Mouse (Mus musculus) ES-Bruce4 (cell line): ENCODE results near the gene Dock10. TPM values are rescaled to one million over a fixed set of nuclear protein-coding genes. Genes with fewer than 3 reads are reported as not detected.

Source experiments
- H3K27ac ChIP-seq: 2 replicates; pipeline ENCODE4 v1.5.1; 2012; ENCODE audit warnings: low read length, inconsistent platforms; ENCODE audit not compliant: insufficient read depth
- H3K27me3 ChIP-seq: 2 replicates; pipeline ENCODE4 v1.6.1; 2012; ENCODE audit warnings: mild to moderate bottlenecking, low read length, inconsistent platforms; ENCODE audit not compliant: control insufficient read depth, poor library complexity, insufficient read depth, severe bottlenecking
- H3K36me3 ChIP-seq: 2 replicates; pipeline ENCODE4 v1.6.1; 2012; ENCODE audit warnings: inconsistent platforms, mild to moderate bottlenecking, low read length, moderate library complexity; ENCODE audit not compliant: control insufficient read depth, poor library complexity, insufficient read depth, severe bottlenecking
- H3K4me1 ChIP-seq: one replicate; pipeline ENCODE4 v1.8.1; 2011; ENCODE audit warnings: low read length; ENCODE audit not compliant: control insufficient read depth, insufficient read depth
- H3K4me3 ChIP-seq: 2 replicates; pipeline ENCODE4 v1.5.1; 2011; ENCODE audit warnings: low read depth, mild to moderate bottlenecking, low read length
- H3K9ac ChIP-seq: 2 replicates; pipeline ENCODE4 v1.6.1; 2012; ENCODE audit warnings: low read depth, mild to moderate bottlenecking, inconsistent platforms; ENCODE audit not compliant: poor library complexity, severe bottlenecking
- H3K9me3 ChIP-seq: replicated peaks from 2 replicates; pipeline ENCODE4 v1.6.1; 2012; ENCODE audit warnings: mild to moderate bottlenecking, low read length, inconsistent platforms; ENCODE audit not compliant: control insufficient read depth, poor library complexity, insufficient read depth, severe bottlenecking
- CTCF ChIP-seq: IDR thresholded peaks from one replicate; pipeline ENCODE4 v1.8.1; 2011; ENCODE audit warnings: low read depth, low read length
- EP300 ChIP-seq: IDR thresholded peaks from 2 replicates; pipeline ENCODE4 v1.6.1; 2011; ENCODE audit warnings: low read depth, low read length; ENCODE audit not compliant: insufficient read depth
- POLR2A ChIP-seq: IDR thresholded peaks from one replicate; pipeline ENCODE4 v1.8.1; 2011; ENCODE audit warnings: low read length; ENCODE audit not compliant: insufficient read depth
- polyA plus RNA-seq: library from polyadenylated mRNA; stranded (reverse); fragments of >200 nt; gene quantifications from 2 replicates; pipeline ENCODE4 v1.2.4, GENCODE M21; 2011; ENCODE audit warnings: low read depth; ENCODE audit not compliant: missing spikeins, insufficient read depth, insufficient read length

Dock10 gene
- polyA plus RNA-seq, result not detected in 2 replicates

GRCm38 (mm10) chr1:80757977-80758797 is at the start of gene Dock10:
Gene Dock10, minus strand, starts transcription at chr1:80758527.
- peak within 1 kb of the TSS; percentile 59 for H3K4me3 ChIP-seq
- no peaks in the 10 kb centered on the region for H3K9me3 ChIP-seq
- H3K36me3 ChIP-seq, result no peaks in the 10 kb centered on the region
- TF ChIP-seq CTCF, result no peak
- no peak for TF ChIP-seq POLR2A
- no peak for TF ChIP-seq EP300
- no peaks in the 10 kb centered on the region for H3K4me1 ChIP-seq
- H3K27ac ChIP-seq, result no peak within 1 kb of the TSS
- peaks cover 17% of the 10 kb centered on the region for H3K27me3 ChIP-seq
- H3K9ac ChIP-seq, result peak within 1 kb of the TSS; percentile 46

- no peak overlapping the region for H3K4me3 ChIP-seq
- H3K36me3 ChIP-seq, result no peaks in the 10 kb centered on the region
- TF ChIP-seq POLR2A, result no peak
- TF ChIP-seq CTCF, result no peak
- TF ChIP-seq EP300, result no peak
- H3K9ac ChIP-seq, result no peak overlapping the region
- H3K27me3 ChIP-seq, result no peaks in the 10 kb centered on the region
- no peaks in the 10 kb centered on the region for H3K9me3 ChIP-seq
- H3K4me1 ChIP-seq, result no peaks in the 10 kb centered on the region
- no peak overlapping the region for H3K27ac ChIP-seq
Observed at GRCm38 (mm10) chr1:80806835-80807398, 48.6 kb upstream of the Dock10 start.

- Histone ChIP-seq H3K9ac (no peak overlapping the region), H3K36me3 (no peaks in the 10 kb centered on the region), H3K27ac (no peak overlapping the region), H3K4me1 (no peaks in the 10 kb centered on the region), H3K27me3 (no peaks in the 10 kb centered on the region), H3K4me3 (no peak overlapping the region), H3K9me3 (no peaks in the 10 kb centered on the region)
- no peak for TF ChIP-seq POLR2A
- no peak for TF ChIP-seq EP300
- TF ChIP-seq CTCF, result no peak
Observed at GRCm38 (mm10) chr1:80802023-80802422, 43.7 kb upstream of the Dock10 start.

GRCm38 (mm10) chr1:80785066-80785779 is 26.9 kb upstream of the Dock10 start:
- TF ChIP-seq CTCF (no peak), EP300 (no peak), POLR2A (no peak)
- H3K36me3 ChIP-seq, result no peaks in the 10 kb centered on the region
- H3K27ac ChIP-seq, result no peak overlapping the region
- no peaks in the 10 kb centered on the region for H3K27me3 ChIP-seq
- no peak overlapping the region for H3K9ac ChIP-seq
- H3K4me1 ChIP-seq, result no peaks in the 10 kb centered on the region
- H3K4me3 ChIP-seq, result no peak overlapping the region
- no peaks in the 10 kb centered on the region for H3K9me3 ChIP-seq

GRCm38 (mm10) chr1:80784155-80784554 is 25.8 kb upstream of the Dock10 start:
- Histone ChIP-seq H3K4me3 (no peak overlapping the region), H3K9ac (no peak overlapping the region), H3K27me3 (no peaks in the 10 kb centered on the region), H3K4me1 (no peaks in the 10 kb centered on the region), H3K27ac (no peak overlapping the region), H3K9me3 (no peaks in the 10 kb centered on the region), H3K36me3 (no peaks in the 10 kb centered on the region)
- TF ChIP-seq POLR2A (no peak), EP300 (no peak), CTCF (no peak)

GRCm38 (mm10) chr1:80765504-80765903 is 7.2 kb upstream of the Dock10 start:
- Histone ChIP-seq H3K9me3 (no peaks in the 10 kb centered on the region), H3K36me3 (no peaks in the 10 kb centered on the region), H3K27ac (no peak overlapping the region), H3K9ac (no peak overlapping the region), H3K27me3 (no peaks in the 10 kb centered on the region), H3K4me1 (no peaks in the 10 kb centered on the region), H3K4me3 (no peak overlapping the region)
- TF ChIP-seq POLR2A (no peak), EP300 (no peak), CTCF (no peak)
